Mouse (Mus musculus): Measurements from ENCODE around the gene Hist1h2ad.

Gene Hist1h2ad

GRCm38 (mm10) chr13:23561883-23562659, 12.1 kb upstream of the Hist1h2ad start, which contains the start of gene Hist1h3e:
Gene Hist1h3e (minus strand): TSS chr13:23562369.
- peak; percentile 95 to 98 for DNase-seq (ENCODE audit: inconsistent age in 2 of 2, low spot score in 1 of 2)

- peak; percentile 49 to 90 for DNase-seq (ENCODE audit: inconsistent age in 2 of 2, low spot score in 1 of 2)
Measured at GRCm38 (mm10) chr13:23562699-23563462, 11.3 kb upstream of the Hist1h2ad start.

- no peak for DNase-seq (ENCODE audit: inconsistent age in 2 of 2, low spot score in 1 of 2)
Measured at GRCm38 (mm10) chr13:23564482-23564881, 9.7 kb upstream of the Hist1h2ad start.

GRCm38 (mm10) chr13:23570261-23571021, 3.7 kb upstream of the Hist1h2ad start:
- peak in 1 of 2 experiments; percentile 39 for DNase-seq (ENCODE audit: inconsistent age in 2 of 2, low spot score in 1 of 2)

- DNase-seq (ENCODE audit: inconsistent age in 2 of 2, low spot score in 1 of 2), result peak; percentile 80 to 96
Measured at GRCm38 (mm10) chr13:23571022-23571503, 3.1 kb upstream of the Hist1h2ad start, which contains the start of the genes Hist1h2ae and Hist1h2bg. Gene Hist1h2ae (minus strand): TSS chr13:23571220. Gene Hist1h2bg (plus strand): TSS chr13:23571396.

GRCm38 (mm10) chr13:23571504-23572217, 2.5 kb upstream of the Hist1h2ad start:
- peak in 1 of 2 experiments; percentile 66 for DNase-seq (ENCODE audit: inconsistent age in 2 of 2, low spot score in 1 of 2)

- DNase-seq (ENCODE audit: inconsistent age in 2 of 2, low spot score in 1 of 2), result no peak
Measured at GRCm38 (mm10) chr13:23572218-23573033, 1.8 kb upstream of the Hist1h2ad start.

- DNase-seq (ENCODE audit: inconsistent age in 2 of 2, low spot score in 1 of 2), result peak in 1 of 2 experiments; percentile 52
Measured at GRCm38 (mm10) chr13:23573034-23573897, 915 bp upstream of the Hist1h2ad start.

- peak in 1 of 2 experiments; percentile 51 for DNase-seq (ENCODE audit: inconsistent age in 2 of 2, low spot score in 1 of 2)
Measured at GRCm38 (mm10) chr13:23574546-23575170, 477 bp downstream of the Hist1h2ad start.

- DNase-seq (ENCODE audit: inconsistent age in 2 of 2, low spot score in 1 of 2), result peak in 1 of 2 experiments; percentile 86
Measured at GRCm38 (mm10) chr13:23575271-23575851, 1.2 kb downstream of the Hist1h2ad start, which contains the start of gene Hist1h3d. Gene Hist1h3d (plus strand): TSS chr13:23575763.

GRCm38 (mm10) chr13:23575864-23576313, 1.7 kb downstream of the Hist1h2ad start:
- DNase-seq (ENCODE audit: inconsistent age in 2 of 2, low spot score in 1 of 2), result peak in 1 of 2 experiments; percentile 67

GRCm38 (mm10) chr13:23576351-23576881, 2.2 kb downstream of the Hist1h2ad start:
- DNase-seq (ENCODE audit: inconsistent age in 2 of 2, low spot score in 1 of 2), result no peak

GRCm38 (mm10) chr13:23576906-23577639, 2.9 kb downstream of the Hist1h2ad start:
- no peak for DNase-seq (ENCODE audit: inconsistent age in 2 of 2, low spot score in 1 of 2)

- no peak for DNase-seq (ENCODE audit: inconsistent age in 2 of 2, low spot score in 1 of 2)
Measured at GRCm38 (mm10) chr13:23577835-23578234, 3.7 kb downstream of the Hist1h2ad start.

- DNase-seq (ENCODE audit: inconsistent age in 2 of 2, low spot score in 1 of 2), result peak; percentile 96 to 100
Measured at GRCm38 (mm10) chr13:23581408-23582218, 7.4 kb downstream of the Hist1h2ad start, which contains the start of gene Hist1h4d. Gene Hist1h4d (plus strand): TSS chr13:23581598.

All from adrenal gland, adult (tissue).